Mouse (Mus musculus) limb, embryonic 10.5 days (tissue): ENCODE data around the gene Itgav. TPM values are rescaled to one million over a fixed set of nuclear protein-coding genes. Genes with fewer than 3 reads are reported as not detected.

ENCODE experiments used
- DNase-seq: peaks from one replicate; pipeline ENCODE4 v3.0.0-alpha.2; 2017; ENCODE audit warnings: low spot score
- H3K27ac ChIP-seq: fragments of 300-500 bp; sonication (generic); 2 replicates; pipeline ENCODE4 v1.5.1; 2016; ENCODE audit warnings: mild to moderate bottlenecking
- H3K27me3 ChIP-seq: fragments of 300-500 bp; sonication (generic); 2 replicates; pipeline ENCODE4 v1.6.1; 2016; ENCODE audit warnings: low read depth, mild to moderate bottlenecking; ENCODE audit not compliant: poor library complexity, severe bottlenecking
- H3K36me3 ChIP-seq: fragments of 300-500 bp; sonication (generic); 2 replicates; pipeline ENCODE4 v1.6.1; 2016; ENCODE audit warnings: mild to moderate bottlenecking, moderate library complexity
- H3K4me1 ChIP-seq: fragments of 300-500 bp; sonication (generic); 2 replicates; pipeline ENCODE4 v1.6.1; 2016
- H3K4me3 ChIP-seq: fragments of 300-500 bp; sonication (generic); 2 replicates; pipeline ENCODE4 v1.5.1; 2016; ENCODE audit warnings: mild to moderate bottlenecking, moderate library complexity
- H3K9me3 ChIP-seq: fragments of 300-500 bp; sonication (generic); replicated peaks from 2 replicates; pipeline ENCODE4 v1.6.1; 2016; ENCODE audit warnings: mild to moderate bottlenecking
- WGBS: fragments of 180-500 bp; shearing (Covaris S2); methylation state at CpG from one replicate; pipeline ENCODE4 v1.1.7; 2016; 5-methylcytosine and 5-hydroxymethylcytosine counted together
- polyA plus RNA-seq: library from polyadenylated mRNA; unstranded; fragments of >200 nt; fragmentation: Nextera tagmentation; extraction: Ambion mirVana; gene quantifications from 2 replicates; pipeline ENCODE4 v1.2.1, GENCODE M21; 2016

Gene Itgav
- polyA plus RNA-seq, 1 experiment from 2014 or later, result 56.0 TPM

DNA sequence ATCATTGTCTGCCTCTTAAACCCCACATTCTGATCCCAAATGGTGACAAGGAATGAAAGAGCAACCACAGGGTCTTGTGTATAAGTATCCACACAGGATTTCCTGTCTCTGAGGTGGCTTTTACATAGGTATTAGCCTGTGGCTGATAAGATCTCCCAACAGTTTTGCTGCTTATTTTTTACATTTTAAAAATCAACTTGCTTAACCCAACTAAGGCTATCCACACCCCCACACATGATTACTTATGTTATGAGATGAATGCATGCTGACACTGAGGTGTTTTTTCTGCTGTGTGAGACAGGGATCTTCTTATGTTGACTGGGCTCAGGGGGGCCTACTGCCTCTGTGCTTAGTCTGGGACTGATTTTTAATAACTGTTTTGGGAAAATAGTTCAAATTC, 1.3 kb upstream of the Itgav start:
- Histone ChIP-seq H3K27me3 (no peaks in the 10 kb centered on the region), H3K9me3 (no peaks in the 10 kb centered on the region), H3K4me3 (no peak overlapping the region), H3K27ac (peak overlapping the region; percentile 99), H3K36me3 (0 out of 2 replicates have a peak, but pooled peaks cover under 1% of the 10 kb centered on the region), H3K4me1 (peaks cover 30% of the 10 kb centered on the region)
- no peak for DNase-seq

DNA sequence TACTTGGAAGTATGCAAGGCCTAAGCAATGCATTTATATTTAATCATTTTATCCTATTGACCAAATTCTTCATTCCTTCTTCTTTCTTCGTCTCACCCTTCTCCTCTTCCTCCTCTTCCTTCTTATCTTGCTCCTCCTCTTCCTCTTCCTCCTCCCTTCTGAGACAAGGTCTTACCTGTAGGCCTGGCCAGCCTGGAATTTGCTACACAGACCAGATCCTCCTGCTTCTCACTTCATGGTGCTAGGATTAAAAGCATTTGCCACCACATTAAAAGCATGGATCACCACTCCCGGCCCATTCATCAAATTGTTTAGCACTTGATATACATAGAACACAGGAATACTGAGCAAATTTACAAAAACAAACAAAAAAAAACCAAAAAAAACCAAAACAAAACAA, 851 bp upstream of the Itgav start:
- Histone ChIP-seq H3K4me1 (peaks cover 30% of the 10 kb centered on the region), H3K27ac (peak overlapping the region; percentile 99), H3K9me3 (no peaks in the 10 kb centered on the region), H3K36me3 (0 out of 2 replicates have a peak, but pooled peaks cover 5% of the 10 kb centered on the region), H3K4me3 (peak overlapping the region; percentile 85), H3K27me3 (no peaks in the 10 kb centered on the region)
- DNase-seq, result no peak
- 36% methylated on average over 2 of the region's 2 CpGs for WGBS

DNA sequence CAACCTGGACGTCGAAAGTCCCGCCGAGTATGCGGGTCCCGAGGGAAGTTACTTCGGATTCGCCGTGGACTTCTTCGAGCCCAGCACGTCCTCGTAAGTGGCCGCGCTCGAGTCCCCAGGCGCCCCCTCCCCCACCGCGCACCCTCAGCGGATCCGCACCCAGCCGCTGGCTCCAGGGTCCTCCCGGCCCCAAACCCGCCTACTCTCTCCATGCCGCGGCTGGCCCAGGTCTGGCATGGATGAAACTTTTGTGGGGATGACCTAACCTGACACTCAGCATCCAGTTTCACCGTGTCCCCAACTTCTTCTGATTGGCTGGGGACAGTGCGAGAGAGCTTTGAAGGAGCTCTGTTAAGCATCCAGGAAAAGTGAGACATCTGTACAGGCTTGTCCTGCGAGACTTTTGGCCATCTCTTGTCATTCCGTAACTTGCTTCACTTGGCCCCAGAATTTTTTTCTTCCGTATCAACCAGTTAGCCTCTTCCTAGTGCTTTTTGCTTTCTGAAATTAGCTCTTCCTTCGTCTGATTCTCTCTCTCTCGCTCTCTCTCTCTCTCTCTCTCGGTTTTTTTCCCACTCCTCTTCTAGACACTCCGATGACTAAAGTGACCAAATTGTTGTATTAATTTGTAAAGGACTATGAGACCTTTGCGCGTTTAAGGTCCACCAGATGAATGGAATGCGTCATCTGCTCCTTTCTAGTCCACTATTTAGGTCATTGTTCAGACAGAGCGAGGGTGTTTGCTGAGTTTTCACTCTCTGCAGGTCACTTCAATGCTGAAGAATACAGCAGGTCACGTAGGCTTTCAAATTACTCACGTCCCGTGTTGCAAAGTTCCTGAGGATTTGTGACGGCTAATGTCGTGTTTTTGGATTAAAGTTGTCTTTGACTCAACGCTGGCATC, 882 bp downstream of the Itgav start:
- Histone ChIP-seq H3K27ac (peak overlapping the region; percentile 99), H3K4me3 (peak overlapping the region; percentile 85), H3K4me1 (peaks cover 38% of the 10 kb centered on the region), H3K36me3 (peaks cover 16% of the 10 kb centered on the region), H3K9me3 (no peaks in the 10 kb centered on the region), H3K27me3 (no peaks in the 10 kb centered on the region)
- DNase-seq, result peak; percentile 76
- WGBS, result 7% methylated on average over 44 of the region's 44 CpGs

DNA sequence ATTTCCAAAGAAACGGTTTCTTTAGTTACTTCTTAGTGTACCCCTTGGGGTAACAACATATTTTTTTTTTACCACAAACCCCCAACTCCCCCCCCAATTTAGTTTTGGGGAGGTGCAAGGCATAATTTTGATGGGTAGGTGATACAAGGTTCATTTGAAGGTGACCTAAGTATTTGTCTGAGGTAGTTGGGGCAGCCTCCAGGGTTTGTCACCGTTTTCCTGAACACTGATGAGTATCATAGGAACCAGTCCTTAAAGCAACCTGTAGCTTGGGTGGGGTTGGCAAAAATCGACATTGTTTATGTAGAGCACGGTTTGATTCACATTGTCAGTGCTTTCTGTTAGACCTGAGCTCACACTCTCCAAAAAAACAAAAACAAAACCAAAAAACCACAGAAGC, 1.6 kb downstream of the Itgav start:
- H3K4me3 ChIP-seq, result peak overlapping the region; percentile 85
- H3K4me1 ChIP-seq, result peaks cover 39% of the 10 kb centered on the region
- peak overlapping the region; percentile 99 for H3K27ac ChIP-seq
- no peaks in the 10 kb centered on the region for H3K27me3 ChIP-seq
- DNase-seq, result no peak
- WGBS, result 69% methylated on average over 4 of the region's 4 CpGs
- no peaks in the 10 kb centered on the region for H3K9me3 ChIP-seq
- H3K36me3 ChIP-seq, result peaks cover 20% of the 10 kb centered on the region

DNA sequence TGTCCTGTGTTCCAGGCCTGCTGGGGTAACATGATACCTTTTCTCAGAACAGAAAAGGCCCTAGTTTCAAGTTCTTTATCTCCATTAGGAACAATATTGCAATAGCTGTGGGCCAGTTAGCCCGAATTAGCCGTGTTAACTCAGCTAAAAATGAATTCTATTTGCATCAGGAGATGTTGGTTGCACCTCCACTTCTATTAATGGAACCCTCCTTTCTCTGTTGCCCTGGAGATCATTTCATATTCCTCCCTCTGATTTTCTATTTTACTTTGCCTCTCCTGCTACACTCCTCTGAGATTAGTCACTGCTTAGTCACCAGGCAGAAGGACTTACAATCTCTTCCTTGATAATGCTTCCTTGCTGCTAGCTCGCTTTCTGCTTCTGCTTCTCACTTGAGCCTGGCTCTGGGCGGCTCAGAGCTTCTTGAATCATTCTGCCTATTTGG, 4.1 kb downstream of the Itgav start:
- 89% methylated on average over 4 of the region's 4 CpGs for WGBS
- H3K4me3 ChIP-seq, result no peak overlapping the region
- H3K27me3 ChIP-seq, result no peaks in the 10 kb centered on the region
- no peak overlapping the region for H3K27ac ChIP-seq
- no peak for DNase-seq
- peaks cover 30% of the 10 kb centered on the region for H3K36me3 ChIP-seq
- peaks cover 34% of the 10 kb centered on the region for H3K4me1 ChIP-seq
- H3K9me3 ChIP-seq, result no peaks in the 10 kb centered on the region

DNA sequence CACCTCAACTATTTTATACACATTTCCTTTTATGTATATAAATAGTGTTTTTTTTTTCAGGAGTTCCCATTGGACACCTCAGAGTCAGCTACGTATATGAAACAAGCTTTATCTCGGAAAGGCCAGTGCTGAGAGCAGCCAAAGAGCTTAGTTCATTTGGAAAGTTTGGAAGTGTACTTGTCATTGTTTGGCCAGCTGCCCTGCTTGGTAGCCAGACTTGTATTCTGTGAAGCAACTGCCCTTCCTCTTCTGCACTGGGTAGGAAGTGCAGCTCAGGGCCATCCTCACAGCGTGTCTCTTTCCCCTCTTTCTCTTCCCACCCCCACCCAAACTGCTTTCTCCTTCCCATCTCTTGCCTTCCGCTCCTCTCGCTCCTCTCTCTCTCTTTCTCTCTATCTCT, 5.1 kb downstream of the Itgav start:
- no peak for DNase-seq
- 90% methylated on average over 5 of the region's 5 CpGs for WGBS
- Histone ChIP-seq H3K9me3 (no peaks in the 10 kb centered on the region), H3K27ac (no peak overlapping the region), H3K4me1 (peaks cover 25% of the 10 kb centered on the region), H3K4me3 (no peak overlapping the region), H3K36me3 (peaks cover 32% of the 10 kb centered on the region), H3K27me3 (no peaks in the 10 kb centered on the region)

DNA sequence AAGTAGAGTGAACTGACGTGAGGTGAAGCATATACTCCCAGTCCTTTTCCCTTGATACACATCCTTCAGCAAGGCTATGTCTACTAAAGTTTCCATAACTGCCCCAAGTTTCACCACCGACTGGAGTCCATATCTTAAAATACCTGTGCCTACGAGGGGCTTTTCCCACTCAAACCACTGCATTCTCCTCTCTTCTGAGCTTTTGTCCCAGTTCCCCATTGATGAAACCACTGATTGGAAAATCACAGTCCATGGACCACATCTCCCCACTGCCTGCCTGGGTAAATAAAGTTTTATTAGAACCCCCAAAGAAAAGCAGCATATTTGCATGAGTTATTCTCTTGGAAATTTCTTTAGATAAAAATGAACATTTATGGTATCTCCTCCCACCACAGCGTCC, 8.7 kb downstream of the Itgav start:
- Histone ChIP-seq H3K4me1 (peaks cover 16% of the 10 kb centered on the region), H3K27ac (no peak overlapping the region), H3K36me3 (peaks cover 45% of the 10 kb centered on the region), H3K27me3 (no peaks in the 10 kb centered on the region), H3K4me3 (no peak overlapping the region), H3K9me3 (no peaks in the 10 kb centered on the region)
- DNase-seq, result no peak
- WGBS, result 89% methylated on average over 4 of the region's 4 CpGs

DNA sequence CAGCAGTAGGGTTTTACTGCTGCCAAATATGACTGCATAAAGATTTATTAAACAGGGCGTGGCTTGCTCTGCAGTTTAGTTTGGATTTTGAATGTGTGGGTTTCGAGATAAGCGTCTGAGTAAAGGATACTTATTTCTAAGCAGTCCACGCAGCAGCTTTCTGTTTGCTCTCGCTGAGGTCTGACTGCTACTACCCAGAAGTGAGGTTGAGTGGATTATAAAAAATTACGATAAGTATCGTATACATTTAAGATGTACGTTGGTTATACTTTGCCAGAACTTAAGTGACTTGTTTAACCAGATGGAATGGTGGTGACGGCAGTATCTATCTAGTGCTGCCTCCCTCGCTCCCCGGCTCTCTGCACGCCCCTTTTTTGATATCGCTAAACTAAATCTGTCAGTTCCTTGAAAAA, 9.8 kb downstream of the Itgav start:
- peaks cover 47% of the 10 kb centered on the region for H3K36me3 ChIP-seq
- 95% methylated on average over 13 of the region's 13 CpGs for WGBS
- no peaks in the 10 kb centered on the region for H3K9me3 ChIP-seq
- H3K27me3 ChIP-seq, result no peaks in the 10 kb centered on the region
- no peak overlapping the region for H3K27ac ChIP-seq
- no peak overlapping the region for H3K4me3 ChIP-seq
- DNase-seq, result no peak
- peaks cover 16% of the 10 kb centered on the region for H3K4me1 ChIP-seq

DNA sequence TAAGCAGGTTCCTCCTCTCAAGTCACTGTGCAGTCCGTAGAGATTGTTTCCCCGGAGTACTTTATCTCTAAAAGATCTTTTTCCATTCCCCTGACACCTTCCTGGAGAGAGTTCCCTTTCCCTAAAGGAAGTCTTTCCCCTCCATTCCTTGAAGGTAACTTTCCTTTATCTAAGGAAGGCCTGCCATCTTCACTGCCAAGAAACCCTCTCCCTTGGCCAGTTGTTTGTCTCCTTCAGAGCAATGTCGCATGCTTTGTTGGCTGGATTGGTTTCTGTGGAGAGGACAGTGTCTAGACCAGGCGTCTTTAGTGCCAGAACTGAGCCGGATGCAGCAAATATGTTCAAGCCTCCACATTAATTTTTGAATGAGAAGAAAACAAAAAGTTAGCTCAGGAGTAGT, 11.1 kb downstream of the Itgav start:
- no peak overlapping the region for H3K27ac ChIP-seq
- H3K36me3 ChIP-seq, result peaks cover 51% of the 10 kb centered on the region
- no peak overlapping the region for H3K4me3 ChIP-seq
- DNase-seq, result no peak
- no peaks in the 10 kb centered on the region for H3K27me3 ChIP-seq
- H3K9me3 ChIP-seq, result no peaks in the 10 kb centered on the region
- peaks cover 7% of the 10 kb centered on the region for H3K4me1 ChIP-seq
- 84% methylated on average over 5 of the region's 5 CpGs for WGBS

DNA sequence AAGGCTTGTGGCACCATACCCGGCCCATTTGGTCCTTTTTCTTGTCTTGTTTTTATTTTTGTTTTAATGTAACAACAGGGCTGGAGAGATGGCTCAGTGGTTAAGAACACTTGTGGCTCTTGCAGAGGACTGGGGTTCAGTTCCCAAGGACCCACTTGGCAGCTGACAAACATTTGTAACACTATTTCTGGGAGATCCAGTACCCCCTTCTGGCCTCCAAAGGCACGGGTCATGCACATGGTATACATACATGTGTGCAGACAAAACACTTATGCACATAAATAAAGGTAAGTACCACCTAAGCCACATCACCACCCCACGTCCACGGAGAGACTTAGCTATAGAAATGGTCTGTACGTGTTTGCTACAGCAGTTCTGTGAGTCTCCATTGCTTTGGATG, 12.6 kb downstream of the Itgav start:
- Histone ChIP-seq H3K4me3 (no peak overlapping the region), H3K27ac (no peak overlapping the region), H3K4me1 (peaks cover 4% of the 10 kb centered on the region; the same call in 1 of the 2 replicates), H3K27me3 (no peaks in the 10 kb centered on the region), H3K9me3 (no peaks in the 10 kb centered on the region), H3K36me3 (peaks cover 51% of the 10 kb centered on the region)
- 94% methylated on average over 5 of the region's 5 CpGs for WGBS
- DNase-seq, result no peak

DNA sequence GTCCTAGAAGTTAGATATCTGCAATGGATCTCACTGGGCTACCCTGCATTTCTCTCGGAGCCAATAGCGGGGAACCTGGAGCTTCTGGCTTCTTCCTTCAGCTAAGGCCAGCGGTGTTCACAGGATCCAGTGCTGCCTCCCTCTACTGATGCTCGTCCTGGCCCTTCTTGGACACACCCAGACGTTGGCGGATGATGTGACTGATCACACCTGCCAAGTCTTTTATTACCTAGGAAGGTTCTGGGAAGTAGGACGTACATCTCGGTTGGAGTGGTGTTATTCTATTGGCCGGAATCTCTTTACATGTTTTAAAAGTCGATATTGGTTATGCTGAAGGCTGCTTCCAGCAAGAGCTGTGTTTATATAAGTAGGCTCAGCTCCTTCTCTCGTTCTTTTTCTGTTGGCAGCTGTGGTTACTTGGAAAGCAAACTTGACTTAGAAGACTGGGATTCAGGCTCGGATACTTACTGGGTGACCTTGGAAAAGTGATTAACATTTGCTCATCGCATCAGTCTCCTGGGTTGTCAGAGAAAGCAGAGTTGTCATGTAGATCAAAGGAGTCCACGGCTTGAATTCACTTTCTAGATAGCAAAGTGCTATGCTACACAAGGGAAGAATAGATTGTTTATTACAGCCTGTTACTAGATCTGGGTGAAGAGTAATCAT, 14.5 kb downstream of the Itgav start:
- peaks cover 52% of the 10 kb centered on the region for H3K36me3 ChIP-seq
- H3K4me1 ChIP-seq, result no peaks in the 10 kb centered on the region
- 89% methylated on average over 14 of the region's 14 CpGs for WGBS
- no peak overlapping the region for H3K27ac ChIP-seq
- H3K27me3 ChIP-seq, result no peaks in the 10 kb centered on the region
- no peaks in the 10 kb centered on the region for H3K9me3 ChIP-seq
- H3K4me3 ChIP-seq, result no peak overlapping the region
- DNase-seq, result no peak

DNA sequence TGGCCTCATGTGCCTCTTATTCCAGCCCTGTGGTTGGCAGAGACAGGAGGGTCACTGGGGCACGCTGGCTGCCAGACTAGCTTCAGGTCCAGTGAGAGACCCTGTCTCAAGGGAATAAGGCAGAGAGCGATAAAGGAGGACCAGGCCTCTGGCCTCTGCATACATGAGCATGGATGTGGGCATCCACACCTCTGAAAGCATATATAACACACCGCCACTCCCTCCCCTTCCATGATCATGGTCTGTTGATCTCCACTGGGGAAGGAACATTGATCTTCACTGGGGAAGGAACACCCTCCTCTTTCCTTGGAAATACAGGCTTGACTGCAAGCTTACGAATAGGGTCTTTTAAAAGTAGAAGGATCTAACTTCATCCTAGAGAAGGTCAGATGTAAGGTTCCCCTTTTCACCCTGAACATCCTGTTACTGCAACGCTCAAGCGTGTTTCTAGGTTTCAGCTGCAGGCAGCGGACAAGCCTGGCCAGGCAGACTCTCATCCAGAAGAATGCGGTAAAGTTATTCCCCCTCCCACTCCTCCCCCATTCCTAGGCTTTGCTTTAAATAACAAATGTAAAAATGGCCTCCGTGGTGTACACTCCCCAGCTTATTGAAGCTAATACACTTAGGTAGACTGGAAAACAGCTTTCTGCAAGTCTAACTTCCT, 15.4 kb downstream of the Itgav start:
- no peak overlapping the region for H3K27ac ChIP-seq
- H3K27me3 ChIP-seq, result no peaks in the 10 kb centered on the region
- H3K9me3 ChIP-seq, result no peaks in the 10 kb centered on the region
- H3K4me3 ChIP-seq, result no peak overlapping the region
- H3K4me1 ChIP-seq, result no peaks in the 10 kb centered on the region
- 83% methylated on average over 9 of the region's 9 CpGs for WGBS
- H3K36me3 ChIP-seq, result peaks cover 56% of the 10 kb centered on the region
- no peak for DNase-seq

DNA sequence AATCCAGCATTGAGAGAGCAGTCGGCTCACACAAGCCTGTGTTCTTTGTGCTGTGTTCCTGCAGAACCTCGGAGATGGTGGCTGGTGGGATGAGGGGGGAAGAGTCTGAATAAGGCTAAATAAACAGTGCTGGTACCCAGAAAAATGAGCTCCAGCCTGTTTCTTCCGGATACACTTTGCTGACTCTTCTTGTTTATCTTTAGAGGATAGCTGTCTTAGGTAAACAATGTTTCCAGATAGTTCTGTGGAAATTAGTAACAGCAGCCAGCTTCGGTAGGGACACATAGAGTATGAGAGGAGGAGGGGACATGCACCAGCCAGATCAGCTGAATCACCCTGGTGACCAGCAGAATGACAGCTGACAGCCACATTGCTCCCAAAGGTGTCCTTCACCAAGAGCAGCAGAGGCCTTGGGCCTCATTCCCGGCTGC, 16.4 kb downstream of the Itgav start:
- H3K4me3 ChIP-seq, result no peak overlapping the region
- H3K27me3 ChIP-seq, result no peaks in the 10 kb centered on the region
- no peaks in the 10 kb centered on the region for H3K9me3 ChIP-seq
- 56% methylated on average over 5 of the region's 5 CpGs for WGBS
- H3K36me3 ChIP-seq, result peaks cover 66% of the 10 kb centered on the region
- no peak for DNase-seq
- no peaks in the 10 kb centered on the region for H3K4me1 ChIP-seq
- no peak overlapping the region for H3K27ac ChIP-seq
